Mouse (Mus musculus): ENCODE results near the gene Rsad2. TPM values are rescaled to one million over a fixed set of nuclear protein-coding genes. Genes with fewer than 3 reads are reported as not detected.
A peak's percentile ranks its signal among the peaks of the same experiment; 100 is the strongest.

Rsad2 gene
- polyA plus RNA-seq, 1 experiment: 1.7 TPM

- Histone ChIP-seq H3K36me3 (ENCODE audit: control insufficient read depth) (no peaks in the 10 kb centered on the region), H3K27me3 (ENCODE audit: control insufficient read depth) (peaks cover 19% of the 10 kb centered on the region), H3K4me1 (ENCODE audit: control insufficient read depth) (peaks cover 7% of the 10 kb centered on the region), H3K9me3 (ENCODE audit: control insufficient read depth, low read length) (no peaks in the 10 kb centered on the region), H3K4me3 (replicated peaks) (no peak overlapping the region)
- no peak for TF ChIP-seq GATA1 (IDR thresholded peaks at IDR 0.05; ENCODE audit: low read length)
- TF ChIP-seq TAL1 (IDR thresholded peaks at IDR 0.05; ENCODE audit: low read length): no peak
Measured at GRCm38 (mm10) chr12:26418322-26418721, 37.9 kb downstream of the Rsad2 start.

- H3K27me3 ChIP-seq (ENCODE audit: control insufficient read depth): peaks cover 26% of the 10 kb centered on the region
- TF ChIP-seq TAL1 (IDR thresholded peaks at IDR 0.05; ENCODE audit: low read length): no peak
- TF ChIP-seq GATA1 (IDR thresholded peaks at IDR 0.05; ENCODE audit: low read length): no peak
- no peak overlapping the region for H3K4me3 ChIP-seq (replicated peaks)
- H3K36me3 ChIP-seq (ENCODE audit: control insufficient read depth): no peaks in the 10 kb centered on the region
- no peaks in the 10 kb centered on the region for H3K9me3 ChIP-seq (ENCODE audit: control insufficient read depth, low read length)
- peaks cover 7% of the 10 kb centered on the region for H3K4me1 ChIP-seq (ENCODE audit: control insufficient read depth)
Measured at GRCm38 (mm10) chr12:26416636-26417295, 39.5 kb downstream of the Rsad2 start.

DNA sequence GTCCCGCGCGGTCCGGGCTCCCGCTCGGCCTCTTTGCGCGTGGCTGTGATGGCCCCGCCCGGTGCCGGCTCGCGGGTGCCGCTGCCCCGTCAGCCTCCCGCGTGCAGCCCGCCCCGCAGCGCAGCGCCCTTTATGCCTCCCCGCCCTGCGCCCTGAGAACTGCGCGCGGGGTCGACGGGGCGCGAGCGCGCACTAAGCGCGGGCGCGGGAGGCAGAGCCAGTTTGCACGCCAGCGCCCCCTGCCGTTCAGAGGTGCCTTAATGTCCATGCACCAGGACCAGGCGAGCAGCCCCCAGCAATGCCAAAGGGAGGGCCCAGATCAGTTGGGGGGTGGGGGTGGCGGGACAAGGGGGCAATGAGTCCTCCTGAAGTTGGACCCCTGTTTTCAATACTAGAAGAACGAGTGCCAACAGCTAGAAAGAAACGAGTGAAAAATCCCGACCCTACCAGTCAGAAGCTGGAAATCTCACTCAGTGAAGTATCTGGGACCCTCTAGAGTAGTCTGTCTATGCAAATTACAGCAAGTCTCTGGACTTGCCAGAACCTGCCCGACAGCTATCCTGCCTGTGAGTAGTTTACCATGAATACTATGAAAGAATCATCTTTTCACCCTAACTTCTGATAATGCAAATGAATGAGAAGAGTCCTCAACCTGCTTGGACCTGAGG is 41.0 kb downstream of the Rsad2 start, which contains the start of gene Rnf144a:
Gene Rnf144a (minus strand): TSS at position 151 of the 668 bp plus-strand sequence.
- H3K4me1 ChIP-seq (ENCODE audit: control insufficient read depth): peaks cover 7% of the 10 kb centered on the region
- TF ChIP-seq TAL1 (IDR thresholded peaks at IDR 0.05; ENCODE audit: low read length): no peak
- peaks cover 26% of the 10 kb centered on the region for H3K27me3 ChIP-seq (ENCODE audit: control insufficient read depth)
- H3K4me3 ChIP-seq (replicated peaks): peak within 1 kb of the TSS; percentile 58
- no peaks in the 10 kb centered on the region for H3K36me3 ChIP-seq (ENCODE audit: control insufficient read depth)
- H3K9me3 ChIP-seq (ENCODE audit: control insufficient read depth, low read length): no peaks in the 10 kb centered on the region

- peak overlapping the region; percentile 58 for H3K4me3 ChIP-seq (replicated peaks)
- H3K9me3 ChIP-seq (ENCODE audit: control insufficient read depth, low read length): no peaks in the 10 kb centered on the region
- H3K36me3 ChIP-seq (ENCODE audit: control insufficient read depth): no peaks in the 10 kb centered on the region
- peaks cover 7% of the 10 kb centered on the region for H3K4me1 ChIP-seq (ENCODE audit: control insufficient read depth)
- no peak for TF ChIP-seq TAL1 (IDR thresholded peaks at IDR 0.05; ENCODE audit: low read length)
- peaks cover 26% of the 10 kb centered on the region for H3K27me3 ChIP-seq (ENCODE audit: control insufficient read depth)
Measured at GRCm38 (mm10) chr12:26414451-26415103, 41.7 kb downstream of the Rsad2 start.

- Histone ChIP-seq H3K36me3 (ENCODE audit: control insufficient read depth) (no peaks in the 10 kb centered on the region), H3K4me3 (replicated peaks) (no peak overlapping the region), H3K9me3 (ENCODE audit: control insufficient read depth, low read length) (no peaks in the 10 kb centered on the region), H3K4me1 (ENCODE audit: control insufficient read depth) (peaks cover 7% of the 10 kb centered on the region), H3K27me3 (ENCODE audit: control insufficient read depth) (peaks cover 26% of the 10 kb centered on the region)
- TF ChIP-seq GATA1 (IDR thresholded peaks at IDR 0.05; ENCODE audit: low read length) (no peak), TAL1 (IDR thresholded peaks at IDR 0.05; ENCODE audit: low read length) (no peak)
Measured at GRCm38 (mm10) chr12:26413961-26414411, 42.3 kb downstream of the Rsad2 start.

DNA sequence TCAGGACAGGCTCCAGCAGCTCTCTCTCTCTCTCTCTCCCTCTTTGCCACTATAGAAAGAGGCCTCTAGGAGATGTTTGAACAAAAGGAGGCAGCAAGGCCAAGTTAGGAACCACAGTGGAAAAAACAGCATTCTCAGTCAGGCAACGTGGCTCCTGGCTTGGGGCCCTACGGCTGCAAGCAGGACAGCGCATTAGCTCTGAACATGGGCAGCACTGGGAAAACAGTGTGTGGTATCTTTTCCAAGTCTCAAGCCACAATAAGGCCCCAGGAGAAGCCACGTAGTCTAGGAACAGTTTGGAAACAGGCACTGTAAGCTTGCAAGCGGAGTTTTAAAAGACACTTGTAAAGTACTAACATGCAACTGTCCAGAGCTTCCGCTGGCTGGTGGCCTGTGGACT is 43.5 kb downstream of the Rsad2 start:
- no peaks in the 10 kb centered on the region for H3K36me3 ChIP-seq (ENCODE audit: control insufficient read depth)
- TF ChIP-seq GATA1 (IDR thresholded peaks at IDR 0.05; ENCODE audit: low read length) (no peak), TAL1 (IDR thresholded peaks at IDR 0.05; ENCODE audit: low read length) (no peak)
- peaks cover 26% of the 10 kb centered on the region for H3K27me3 ChIP-seq (ENCODE audit: control insufficient read depth)
- H3K9me3 ChIP-seq (ENCODE audit: control insufficient read depth, low read length): no peaks in the 10 kb centered on the region
- peaks cover 7% of the 10 kb centered on the region for H3K4me1 ChIP-seq (ENCODE audit: control insufficient read depth)
- no peak overlapping the region for H3K4me3 ChIP-seq (replicated peaks)

- Histone ChIP-seq H3K9me3 (ENCODE audit: control insufficient read depth, low read length) (no peaks in the 10 kb centered on the region), H3K36me3 (ENCODE audit: control insufficient read depth) (no peaks in the 10 kb centered on the region), H3K4me3 (replicated peaks) (no peak overlapping the region), H3K27me3 (ENCODE audit: control insufficient read depth) (peaks cover 26% of the 10 kb centered on the region), H3K4me1 (ENCODE audit: control insufficient read depth) (peaks cover 7% of the 10 kb centered on the region)
- TF ChIP-seq TAL1 (IDR thresholded peaks at IDR 0.05; ENCODE audit: low read length) (no peak), GATA1 (IDR thresholded peaks at IDR 0.05; ENCODE audit: low read length) (no peak)
Measured at GRCm38 (mm10) chr12:26411841-26412450, 44.3 kb downstream of the Rsad2 start.

- H3K4me3 ChIP-seq (replicated peaks): no peak overlapping the region
- H3K36me3 ChIP-seq (ENCODE audit: control insufficient read depth): no peaks in the 10 kb centered on the region
- peaks cover 7% of the 10 kb centered on the region for H3K4me1 ChIP-seq (ENCODE audit: control insufficient read depth)
- peaks cover 26% of the 10 kb centered on the region for H3K27me3 ChIP-seq (ENCODE audit: control insufficient read depth)
- TF ChIP-seq TAL1 (IDR thresholded peaks at IDR 0.05; ENCODE audit: low read length) (no peak), GATA1 (IDR thresholded peaks at IDR 0.05; ENCODE audit: low read length) (no peak)
- H3K9me3 ChIP-seq (ENCODE audit: control insufficient read depth, low read length): no peaks in the 10 kb centered on the region
Measured at GRCm38 (mm10) chr12:26410443-26410842, 45.8 kb downstream of the Rsad2 start.

- Histone ChIP-seq H3K9me3 (ENCODE audit: control insufficient read depth, low read length) (no peaks in the 10 kb centered on the region), H3K36me3 (ENCODE audit: control insufficient read depth) (no peaks in the 10 kb centered on the region), H3K4me1 (ENCODE audit: control insufficient read depth) (no peaks in the 10 kb centered on the region), H3K4me3 (replicated peaks) (no peak overlapping the region), H3K27me3 (ENCODE audit: control insufficient read depth) (peaks cover 10% of the 10 kb centered on the region)
- TF ChIP-seq GATA1 (IDR thresholded peaks at IDR 0.05; ENCODE audit: low read length) (no peak), TAL1 (IDR thresholded peaks at IDR 0.05; ENCODE audit: low read length) (no peak)
Measured at GRCm38 (mm10) chr12:26408707-26409106, 47.5 kb downstream of the Rsad2 start.
